Mouse (Mus musculus): ENCODE data around the gene Gstm2. TPM values are rescaled to one million over a fixed set of nuclear protein-coding genes. Genes with fewer than 3 reads are reported as not detected.
"Not testable (repeated sequence)": the region's sequence is repeated elsewhere in the genome, so short reads cannot be mapped to it uniquely, and the experiment has no call there.

Gstm2 gene
- total and polyA plus RNA-seq, 3 experiments, result 0.13 to 0.53 TPM; not detected in 1

GRCm38 (mm10) chr3:107996576-107996975 is 10.3 kb upstream of the Gstm2 start:
- no peak overlapping the region for H3K9ac ChIP-seq (ENCODE audit: insufficient read depth, low read depth)
- in situ Hi-C loops (cut with MboI; ENCODE audit: low pct_ligation_motif_present, low pct_unique_long_range_greater_than_20kb, low sequenced_read_pairs) (no loop called here), dilution Hi-C loops (cut with MboI; ENCODE audit: extremely low pct_ligation_motif_present, extremely low pct_unique_long_range_greater_than_20kb, low sequenced_read_pairs) (no loop called here)
- H3K4me1 ChIP-seq (ENCODE audit: control insufficient read depth in 1 of 2, insufficient read depth in 2 of 2), result peaks cover 0 to 9% of the 10 kb centered on the region in 2 experiments; a peak in 1 of 4 replicates
- H3K36me3 ChIP-seq (replicated peaks in 1 of 2; ENCODE audit: control insufficient read depth in 1 of 2, insufficient read depth in 1 of 2, low read length in 1 of 2), result no peaks in the 10 kb centered on the region
- H3K27me3 ChIP-seq (replicated peaks), result no peaks in the 10 kb centered on the region
- H3K4me2 ChIP-seq (ENCODE audit: insufficient read depth, low read depth, poor library complexity, severe bottlenecking), result no peak overlapping the region
- peaks cover 9% of the 10 kb centered on the region for H3K9me3 ChIP-seq (replicated peaks; ENCODE audit: low read length)
- no peak overlapping the region for H3K27ac ChIP-seq (ENCODE audit: insufficient read depth, low read depth)
- TF ChIP-seq CHD1 (IDR thresholded peaks at IDR 0.05; ENCODE audit: low read depth, low read length), result no peak
- TF ChIP-seq KAT2A (IDR thresholded peaks at IDR 0.05; ENCODE audit: insufficient replicate concordance, low read length), result no peak
- H3K79me2 ChIP-seq (replicated peaks; ENCODE audit: control insufficient read depth, extremely low read depth, insufficient read depth, poor library complexity, severe bottlenecking), result no peaks in the 10 kb centered on the region; the same call in 1 of the 2 replicates
- no peak for DNase-seq (ENCODE audit: extremely low read depth)
- H3K4me3 ChIP-seq (replicated peaks in 1 of 3; ENCODE audit: low read depth in 2 of 3, low read length in 2 of 3, poor library complexity in 1 of 3), result no peak overlapping the region

GRCm38 (mm10) chr3:107995974-107996373 is 9.7 kb upstream of the Gstm2 start:
- H3K4me1 ChIP-seq (ENCODE audit: control insufficient read depth in 1 of 2, insufficient read depth in 2 of 2); H3K4me2 ChIP-seq (ENCODE audit: insufficient read depth, low read depth, poor library complexity, severe bottlenecking); in situ Hi-C loops (cut with MboI; ENCODE audit: low pct_ligation_motif_present, low pct_unique_long_range_greater_than_20kb, low sequenced_read_pairs); H3K79me2 ChIP-seq (replicated peaks; ENCODE audit: control insufficient read depth, extremely low read depth, insufficient read depth, poor library complexity, severe bottlenecking); H3K27me3 ChIP-seq (replicated peaks); H3K9me3 ChIP-seq (replicated peaks; ENCODE audit: low read length); dilution Hi-C loops (cut with MboI; ENCODE audit: extremely low pct_ligation_motif_present, extremely low pct_unique_long_range_greater_than_20kb, low sequenced_read_pairs); H3K9ac ChIP-seq (ENCODE audit: insufficient read depth, low read depth); H3K4me3 ChIP-seq (replicated peaks in 1 of 3; ENCODE audit: low read depth in 2 of 3, low read length in 2 of 3, poor library complexity in 1 of 3); H3K27ac ChIP-seq (ENCODE audit: insufficient read depth, low read depth); H3K36me3 ChIP-seq (replicated peaks in 1 of 2; ENCODE audit: control insufficient read depth in 1 of 2, insufficient read depth in 1 of 2, low read length in 1 of 2); DNase-seq (ENCODE audit: extremely low read depth): not testable (repeated sequence)

DNA sequence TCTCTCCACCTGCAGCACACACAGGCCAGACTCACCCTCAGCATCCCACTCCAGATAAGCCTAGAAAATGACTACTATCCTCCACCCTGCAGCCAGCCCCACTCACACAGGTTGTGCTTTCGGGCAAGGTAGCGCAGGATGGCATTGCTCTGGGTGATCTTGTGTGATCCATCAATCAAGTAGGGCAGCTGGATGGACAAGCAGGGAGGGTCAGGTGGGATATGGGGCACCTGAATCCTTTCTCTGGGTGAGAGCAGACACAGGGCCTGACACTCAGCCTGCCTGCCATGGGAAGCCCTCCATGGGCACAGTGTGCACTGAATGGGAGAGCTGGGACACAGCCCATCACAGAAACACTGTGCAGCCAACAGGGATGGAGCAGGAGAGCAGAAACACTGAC is 1.1 kb downstream of the Gstm2 start:
- in situ Hi-C loops (cut with MboI; ENCODE audit: low pct_ligation_motif_present, low pct_unique_long_range_greater_than_20kb, low sequenced_read_pairs); H3K9ac ChIP-seq (ENCODE audit: insufficient read depth, low read depth); H3K4me3 ChIP-seq (replicated peaks in 1 of 3; ENCODE audit: low read depth in 2 of 3, low read length in 2 of 3, poor library complexity in 1 of 3); DNase-seq (ENCODE audit: extremely low read depth); H3K79me2 ChIP-seq (replicated peaks; ENCODE audit: control insufficient read depth, extremely low read depth, insufficient read depth, poor library complexity, severe bottlenecking); H3K36me3 ChIP-seq (replicated peaks in 1 of 2; ENCODE audit: control insufficient read depth in 1 of 2, insufficient read depth in 1 of 2, low read length in 1 of 2); H3K4me1 ChIP-seq (ENCODE audit: control insufficient read depth in 1 of 2, insufficient read depth in 2 of 2); H3K9me3 ChIP-seq (replicated peaks; ENCODE audit: low read length); H3K4me2 ChIP-seq (ENCODE audit: insufficient read depth, low read depth, poor library complexity, severe bottlenecking); dilution Hi-C loops (cut with MboI; ENCODE audit: extremely low pct_ligation_motif_present, extremely low pct_unique_long_range_greater_than_20kb, low sequenced_read_pairs); H3K27me3 ChIP-seq (replicated peaks); H3K27ac ChIP-seq (ENCODE audit: insufficient read depth, low read depth): not testable (repeated sequence)

DNA sequence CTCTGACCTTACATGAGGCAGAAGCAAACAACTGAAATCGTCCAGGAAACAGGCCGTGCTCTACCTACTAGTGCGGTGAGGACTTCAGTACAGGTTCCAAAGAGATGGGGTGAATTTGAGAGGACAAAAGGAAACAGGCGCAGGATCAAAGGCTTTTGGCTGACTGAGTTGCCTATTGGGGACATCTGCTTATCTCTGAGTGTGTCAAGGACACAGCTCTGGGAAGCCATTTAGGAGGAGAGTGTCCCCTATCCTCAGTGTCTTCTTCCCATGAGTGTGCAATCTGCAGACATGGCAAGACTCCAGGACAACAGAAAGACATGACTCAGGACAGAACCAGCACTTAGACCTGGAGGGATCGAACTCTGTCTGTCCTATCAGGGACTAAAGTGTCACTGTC is 1.8 kb downstream of the Gstm2 start:
- H3K27me3 ChIP-seq (replicated peaks), result no peaks in the 10 kb centered on the region
- no peak overlapping the region for H3K27ac ChIP-seq (ENCODE audit: insufficient read depth, low read depth)
- no peak for TF ChIP-seq ZKSCAN1 (IDR thresholded peaks at IDR 0.05; ENCODE audit: borderline replicate concordance, low read depth, low read length)
- no peak for TF ChIP-seq SIN3A (IDR thresholded peaks at IDR 0.05; ENCODE audit: low read length)
- TF ChIP-seq MAZ (IDR thresholded peaks at IDR 0.05; ENCODE audit: low read depth, low read length), result no peak
- TF ChIP-seq TCF12 (IDR thresholded peaks at IDR 0.05; ENCODE audit: low read depth, low read length), result no peak
- TF ChIP-seq NRF1 (IDR thresholded peaks at IDR 0.05; ENCODE audit: low read depth, low read length), result no peak
- no peak for TF ChIP-seq MEF2A (IDR thresholded peaks at IDR 0.05; ENCODE audit: borderline replicate concordance, low read depth, low read length)
- no peak for TF ChIP-seq UBTF (IDR thresholded peaks at IDR 0.05; ENCODE audit: low read depth, low read length)
- no peak for DNase-seq (ENCODE audit: extremely low read depth)
- H3K9me3 ChIP-seq (replicated peaks; ENCODE audit: low read length), result no peaks in the 10 kb centered on the region
- H3K9ac ChIP-seq (ENCODE audit: insufficient read depth, low read depth), result no peak overlapping the region
- no peaks in the 10 kb centered on the region for H3K36me3 ChIP-seq (replicated peaks in 1 of 2; ENCODE audit: control insufficient read depth in 1 of 2, insufficient read depth in 1 of 2, low read length in 1 of 2)
- no peaks in the 10 kb centered on the region for H3K79me2 ChIP-seq (replicated peaks; ENCODE audit: control insufficient read depth, extremely low read depth, insufficient read depth, poor library complexity, severe bottlenecking)
- peaks cover 0 to 5% of the 10 kb centered on the region in 2 experiments; a peak in 1 of 4 replicates for H3K4me1 ChIP-seq (ENCODE audit: control insufficient read depth in 1 of 2, insufficient read depth in 2 of 2)
- no peak overlapping the region for H3K4me3 ChIP-seq (replicated peaks in 1 of 3; ENCODE audit: low read depth in 2 of 3, low read length in 2 of 3, poor library complexity in 1 of 3)
- dilution Hi-C loops (cut with MboI; ENCODE audit: extremely low pct_ligation_motif_present, extremely low pct_unique_long_range_greater_than_20kb, low sequenced_read_pairs), result no loop called here
- in situ Hi-C loops (cut with MboI; ENCODE audit: low pct_ligation_motif_present, low pct_unique_long_range_greater_than_20kb, low sequenced_read_pairs), result no loop called here
- no peak overlapping the region for H3K4me2 ChIP-seq (ENCODE audit: insufficient read depth, low read depth, poor library complexity, severe bottlenecking)
